Comparison of ENCODE assay signal across 23 mouse cellular contexts in genomic region chr1:154576418-154576817, GRCm38 (mm10).
DNase-seq lines count a peak whose midpoint lies in the region; ATAC-seq and TF ChIP-seq lines count a peak whose summit lies in the region.
"Had no signal": no experiment of that assay in that cellular context is flagged by ENCODE, and none has a peak within 500 bp of the region (broad histone marks: within the 10 kb centered on the region; RNA-seq: fewer than 3 reads in every experiment).

No protein-coding gene starts in this region.

- H3K36me3 ChIP-seq in midbrain, embryonic 14.5 days (ENCODE audit: control insufficient read depth, insufficient read depth, low read length): no peaks in the 10 kb centered on the region
- H3K36me3 ChIP-seq in midbrain, embryonic 15.5 days (replicated peaks): no peaks in the 10 kb centered on the region
- no peaks in the 10 kb centered on the region for H3K36me3 ChIP-seq in intestine, postnatal 0 days (ENCODE audit: control insufficient read depth, insufficient read depth)
- H3K36me3 ChIP-seq: embryonic facial prominence, embryonic 10.5 days; heart, embryonic 12.5 days; hindbrain, embryonic 10.5 days had no signal

- 58% methylated on average over 2 of the region's 2 CpGs for WGBS in midbrain, embryonic 14.5 days
- WGBS in midbrain, embryonic 15.5 days: 67% methylated on average over 2 of the region's 2 CpGs
- 69% methylated on average over 2 of the region's 2 CpGs for WGBS in intestine, postnatal 0 days

- no peak for TF ChIP-seq CTCF in layer of hippocampus, adult 2 months (conservative IDR thresholded peaks at IDR 0.05)
- no peak for TF ChIP-seq CTCF in left cerebral cortex, adult 2 months (IDR thresholded peaks at IDR 0.05)
- no peak for TF ChIP-seq CTCF in intestine, postnatal 0 days (IDR thresholded peaks at IDR 0.05; ENCODE audit: low read depth)

- no peaks in the 10 kb centered on the region for H3K27me3 ChIP-seq in midbrain, embryonic 14.5 days (ENCODE audit: control insufficient read depth, insufficient read depth, low read length)
- H3K27me3 ChIP-seq in midbrain, embryonic 15.5 days (replicated peaks): no peaks in the 10 kb centered on the region
- H3K27me3 ChIP-seq in intestine, postnatal 0 days (replicated peaks; ENCODE audit: control insufficient read depth, insufficient read depth, low read length): no peaks in the 10 kb centered on the region
- H3K27me3 ChIP-seq: CH12.LX; forebrain, embryonic 13.5 days; heart, embryonic 12.5 days had no signal

- no peak overlapping the region for H3K9ac ChIP-seq in midbrain, embryonic 14.5 days (replicated peaks; ENCODE audit: low read length)
- H3K9ac ChIP-seq in midbrain, embryonic 15.5 days: no peak overlapping the region
- H3K9ac ChIP-seq in intestine, postnatal 0 days (ENCODE audit: low read depth, low read length): no peak overlapping the region
- H3K9ac ChIP-seq: forebrain, embryonic 13.5 days; forebrain, postnatal 0 days; heart, embryonic 12.5 days; hindbrain, embryonic 14.5 days had no signal

- H3K4me2 ChIP-seq in midbrain, embryonic 14.5 days (ENCODE audit: low read length): no peak overlapping the region
- no peak overlapping the region for H3K4me2 ChIP-seq in midbrain, embryonic 15.5 days
- no peak overlapping the region for H3K4me2 ChIP-seq in intestine, postnatal 0 days (replicated peaks; ENCODE audit: low read depth)
- H3K4me2 ChIP-seq: forebrain, embryonic 13.5 days; heart, embryonic 12.5 days; hindbrain, embryonic 14.5 days had no signal

- no peak for ATAC-seq in midbrain, embryonic 14.5 days (ENCODE audit: low FRiP score, low TSS enrichment)
- ATAC-seq in midbrain, embryonic 15.5 days (replicated peaks): no peak
- ATAC-seq in intestine, postnatal 0 days: no peak
- ATAC-seq: activated CD4-positive, CD25-positive, alpha-beta regulatory T cell, adult 4 months; forebrain, embryonic 13.5 days; forebrain, postnatal 0 days; Patski had no signal

- intact Hi-C loops in left cerebral cortex, adult 2 months (cut with DNase I): no loop called here
- intact Hi-C loops in left cerebral cortex, postnatal 36 days (cut with DNase I): loop anchor here (5.0 kb wide), 1 partner anchor 34 kb away; no protein-coding TSS in a partner anchor

- DNase-seq in layer of hippocampus, adult 2 months (ENCODE audit: low spot score in 2 of 2): peak in 1 of 2 experiments; percentile 11
- DNase-seq in layer of hippocampus, postnatal 10 days (ENCODE audit: low spot score in 2 of 2): no peak
- peak; percentile 10 for DNase-seq in midbrain, embryonic 14.5 days
- peak; percentile 22 to 47 for DNase-seq in left cerebral cortex, adult 2 months (ENCODE audit: extremely low spot score in 1 of 2, low spot score in 2 of 2)
- DNase-seq in left cerebral cortex, postnatal 36 days (ENCODE audit: low spot score in 2 of 2): peak; percentile 35 to 52
- DNase-seq in urinary bladder, postnatal 14 days (ENCODE audit: low spot score): no peak
- DNase-seq: adrenal gland, adult 2 months; adrenal gland, postnatal 25 days; cerebellum, adult 2 months; cerebellum, postnatal 10 days; forebrain, postnatal 0 days; gastrocnemius, postnatal 14 days; heart, adult 2 months had no signal

- no peaks in the 10 kb centered on the region for H3K9me3 ChIP-seq in midbrain, embryonic 14.5 days (ENCODE audit: control insufficient read depth, low read length)
- H3K9me3 ChIP-seq in midbrain, embryonic 15.5 days: no peaks in the 10 kb centered on the region
- no peaks in the 10 kb centered on the region for H3K9me3 ChIP-seq in intestine, postnatal 0 days (ENCODE audit: control insufficient read depth)
- H3K9me3 ChIP-seq: embryonic facial prominence, embryonic 10.5 days; forebrain, embryonic 13.5 days; heart, embryonic 12.5 days; hindbrain, embryonic 10.5 days had no signal

- H3K4me3 ChIP-seq in layer of hippocampus, adult 2 months: no peak overlapping the region
- H3K4me3 ChIP-seq in midbrain, embryonic 14.5 days (replicated peaks; ENCODE audit: low read depth, low read length): no peak overlapping the region
- no peak overlapping the region for H3K4me3 ChIP-seq in midbrain, embryonic 15.5 days
- no peak overlapping the region for H3K4me3 ChIP-seq in left cerebral cortex, adult 2 months
- no peak overlapping the region for H3K4me3 ChIP-seq in intestine, postnatal 0 days (ENCODE audit: low read depth, low read length)
- H3K4me3 ChIP-seq: embryonic facial prominence, embryonic 10.5 days; forebrain, embryonic 13.5 days; heart, adult 2 months; heart, embryonic 12.5 days; hindbrain, embryonic 10.5 days had no signal

- H3K27ac ChIP-seq in layer of hippocampus, adult 2 months: peak overlapping the region; percentile 41; the same call in 1 of the 2 replicates
- H3K27ac ChIP-seq in midbrain, embryonic 14.5 days (replicated peaks; ENCODE audit: low read depth, low read length): no peak overlapping the region
- no peak overlapping the region for H3K27ac ChIP-seq in midbrain, embryonic 15.5 days
- H3K27ac ChIP-seq in left cerebral cortex, adult 2 months: peak overlapping the region; percentile 75
- H3K27ac ChIP-seq in intestine, postnatal 0 days (ENCODE audit: low read depth, low read length): no peak overlapping the region
- H3K27ac ChIP-seq: embryonic facial prominence, embryonic 10.5 days; forebrain, embryonic 13.5 days; heart, adult 2 months; hindbrain, embryonic 10.5 days; hindbrain, embryonic 14.5 days had no signal

- no peaks in the 10 kb centered on the region for H3K4me1 ChIP-seq in midbrain, embryonic 14.5 days (ENCODE audit: control insufficient read depth, insufficient read depth, low read length)
- no peaks in the 10 kb centered on the region for H3K4me1 ChIP-seq in midbrain, embryonic 15.5 days
- H3K4me1 ChIP-seq in intestine, postnatal 0 days (replicated peaks; ENCODE audit: control insufficient read depth, insufficient read depth, low read length): no peaks in the 10 kb centered on the region
- H3K4me1 ChIP-seq: embryonic facial prominence, embryonic 10.5 days; forebrain, embryonic 13.5 days; heart, embryonic 12.5 days; hindbrain, embryonic 10.5 days had no signal

Comparison
In these comparisons a context has a peak if more than half of its experiments do, and no peak if none do; other contexts are left out.
1. DNase-seq: peak in midbrain, embryonic 14.5 days (single experiment), left cerebral cortex, adult 2 months (2 of 2) and left cerebral cortex, postnatal 36 days (2 of 2); none in layer of hippocampus, postnatal 10 days (0 of 2) and urinary bladder, postnatal 14 days (single experiment).
2. H3K27ac ChIP-seq: peak in layer of hippocampus, adult 2 months (single experiment) and left cerebral cortex, adult 2 months (single experiment); none in midbrain, embryonic 14.5 days (single experiment), midbrain, embryonic 15.5 days (single experiment) and intestine, postnatal 0 days (single experiment).